ENCODE assay signal across 28 mouse cellular contexts in the genomic region with DNA sequence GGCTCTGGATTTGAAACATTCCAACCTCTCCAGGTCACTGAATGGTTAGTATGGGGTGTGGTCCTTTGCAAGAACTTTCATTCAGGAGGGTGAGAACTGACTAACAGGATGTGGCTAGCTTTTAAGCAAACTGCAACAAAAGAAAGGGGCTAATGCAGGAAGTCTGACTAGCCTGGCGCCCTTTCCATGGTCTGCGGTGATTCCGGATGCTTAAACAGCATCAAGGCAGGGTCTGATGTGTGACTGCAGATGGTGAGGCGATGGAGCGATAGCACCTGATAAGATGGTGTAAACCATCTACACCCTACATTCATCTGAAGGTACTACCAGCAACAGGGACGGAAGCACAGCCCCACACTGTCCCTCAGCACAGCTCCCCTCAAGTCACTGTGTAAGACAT. TPM values are rescaled to one million over a fixed set of nuclear protein-coding genes. Genes with fewer than 3 reads are reported as not detected.
DNase-seq lines count a peak whose midpoint lies in the region; ATAC-seq and TF ChIP-seq lines count a peak whose summit lies in the region.
"Had no signal": no experiment of that assay in that cellular context is flagged by ENCODE, and none has a peak within 500 bp of the region (broad histone marks: within the 10 kb centered on the region; RNA-seq: fewer than 3 reads in every experiment).

No protein-coding gene starts in this region.

- H3K27ac ChIP-seq in ES-E14 (ENCODE audit: insufficient read depth, low read depth, low read length, poor library complexity, severe bottlenecking): peak overlapping the region; percentile 64; the same call in 1 of the 2 replicates
- no peak overlapping the region for H3K27ac ChIP-seq in intestine, embryonic 16.5 days (ENCODE audit: low read length)
- H3K27ac ChIP-seq: forebrain, embryonic 13.5 days; hindbrain, embryonic 12.5 days; intestine, embryonic 15.5 days; kidney, embryonic 15.5 days; layer of hippocampus, adult 2 months had no signal

- H3K9ac ChIP-seq in ES-E14 (ENCODE audit: insufficient read depth, low read depth, low read length, poor library complexity, severe bottlenecking): peak overlapping the region; percentile 19; the same call in 1 of the 2 replicates
- no peak overlapping the region for H3K9ac ChIP-seq in intestine, embryonic 16.5 days (ENCODE audit: low read depth, low read length)
- H3K9ac ChIP-seq: forebrain, embryonic 13.5 days; heart, embryonic 12.5 days; hindbrain, embryonic 12.5 days; intestine, embryonic 15.5 days; kidney, embryonic 15.5 days had no signal

- no peaks in the 10 kb centered on the region for H3K9me3 ChIP-seq in ES-E14 (ENCODE audit: control insufficient read depth, insufficient read depth, low read depth, low read length)
- no peaks in the 10 kb centered on the region for H3K9me3 ChIP-seq in intestine, embryonic 16.5 days (ENCODE audit: control insufficient read depth, low read length)
- H3K9me3 ChIP-seq: forebrain, embryonic 13.5 days; heart, embryonic 12.5 days; intestine, embryonic 15.5 days; kidney, embryonic 15.5 days had no signal

- H3K27me3 ChIP-seq in C2C12 (ENCODE audit: control insufficient read depth, insufficient read depth, insufficient read length): no peaks in the 10 kb centered on the region
- no peaks in the 10 kb centered on the region for H3K27me3 ChIP-seq in intestine, embryonic 16.5 days (replicated peaks; ENCODE audit: control insufficient read depth, insufficient read depth, low read length)
- H3K27me3 ChIP-seq: intestine, embryonic 15.5 days; kidney, embryonic 15.5 days had no signal

- in situ Hi-C loops in ES-E14 (cut with MboI; ENCODE audit: low sequenced_read_pairs in 2 of 2, unreplicated experiment in 2 of 2): no loop called here

- peak; percentile 84 for ATAC-seq in inflammation-experienced regulatory T-cells, adult 6 months
- ATAC-seq in intestine, embryonic 16.5 days: no peak
- ATAC-seq: forebrain, embryonic 13.5 days; intestine, embryonic 15.5 days; lung, postnatal 0 days had no signal

- no peaks in the 10 kb centered on the region for H3K79me2 ChIP-seq in C2C12 (ENCODE audit: control insufficient read depth, insufficient read depth)

- H3K4me1 ChIP-seq in ES-E14 (ENCODE audit: control insufficient read depth in 2 of 2, insufficient read depth in 2 of 2, low read length in 2 of 2, poor library complexity in 1 of 2): peaks cover 4 to 27% of the 10 kb centered on the region in 2 experiments
- H3K4me1 ChIP-seq in intestine, embryonic 16.5 days (ENCODE audit: control insufficient read depth, insufficient read depth, low read length): no peaks in the 10 kb centered on the region
- H3K4me1 ChIP-seq: heart, embryonic 12.5 days; intestine, embryonic 15.5 days had no signal

- no peak overlapping the region for H3K4me2 ChIP-seq in intestine, embryonic 16.5 days (ENCODE audit: low read depth, low read length)
- H3K4me2 ChIP-seq: forebrain, embryonic 13.5 days; heart, embryonic 12.5 days; hindbrain, embryonic 12.5 days; intestine, embryonic 15.5 days; kidney, embryonic 15.5 days had no signal

- no peak for TF ChIP-seq CTCF in C2C12 (IDR thresholded peaks at IDR 0.05; ENCODE audit: control insufficient read depth, insufficient read depth, insufficient read length)

- 83% methylated on average over 6 of the region's 6 CpGs for WGBS in intestine, embryonic 16.5 days

- H3K4me3 ChIP-seq in C2C12 (ENCODE audit: insufficient read depth, poor library complexity, severe bottlenecking) (no peak overlapping the region), ES-E14 (ENCODE audit: insufficient read depth in 1 of 2, low read depth in 1 of 2, low read length in 2 of 2, poor library complexity in 1 of 2, severe bottlenecking in 1 of 2) (no peak overlapping the region; a peak in 1 of 4 replicates)
- no peak overlapping the region for H3K4me3 ChIP-seq in intestine, embryonic 16.5 days (ENCODE audit: low read length)
- H3K4me3 ChIP-seq: erythroblast, embryonic 14.5 days; forebrain, embryonic 13.5 days; heart, embryonic 12.5 days; hindbrain, embryonic 12.5 days; intestine, embryonic 15.5 days; kidney, embryonic 15.5 days; layer of hippocampus, adult 2 months; myocyte had no signal

- no peaks in the 10 kb centered on the region for H3K36me3 ChIP-seq in C2C12 (ENCODE audit: control insufficient read depth, insufficient read depth)
- H3K36me3 ChIP-seq in ES-E14 (ENCODE audit: control insufficient read depth, insufficient read depth, low read length, poor library complexity, severe bottlenecking): no peaks in the 10 kb centered on the region
- no peaks in the 10 kb centered on the region for H3K36me3 ChIP-seq in intestine, embryonic 16.5 days (ENCODE audit: control insufficient read depth, insufficient read depth, low read length)
- H3K36me3 ChIP-seq: heart, embryonic 12.5 days; hindbrain, embryonic 12.5 days; intestine, embryonic 15.5 days; kidney, embryonic 15.5 days had no signal

- no peaks in the 10 kb centered on the region for H3K79me3 ChIP-seq in C2C12 (ENCODE audit: low read depth)

- DNase-seq in 3134 (ENCODE audit: extremely low read depth, insufficient read length, low spot score) (peak; percentile 58), ES-E14 (ENCODE audit: low read depth, low spot score) (no peak)
- DNase-seq in layer of hippocampus, postnatal 14 days (ENCODE audit: low spot score in 2 of 2): no peak
- DNase-seq in neural tube, embryonic 10.5 days (ENCODE audit: extremely low spot score, low spot score): no peak
- no peak for DNase-seq in kidney, postnatal 10 days
- DNase-seq: adrenal gland, adult 2 months; cerebellum, adult 2 months; heart, adult 11 months; heart, postnatal 14 days; left cerebral cortex, postnatal 4 days; liver; midbrain, embryonic 14.5 days had no signal

- H3ac ChIP-seq in C2C12 (ENCODE audit: control insufficient read depth, insufficient read length, low read depth): no peak overlapping the region

TF ChIP-seq in C2C12, 6 proteins besides CTCF, POLR2A, EP300 and RAD21:
- TF ChIP-seq MAX (IDR thresholded peaks at IDR 0.05) (peak; percentile 75), USF1 (IDR thresholded peaks at IDR 0.05; ENCODE audit: low read depth) (no peak)

TF ChIP-seq in ES-E14, 5 proteins besides CTCF, POLR2A, EP300 and RAD21:
- TF ChIP-seq HCFC1 (IDR thresholded peaks at IDR 0.05; ENCODE audit: borderline replicate concordance, insufficient read depth, low read length): no peak
- TF ChIP-seq ZC3H11A (IDR thresholded peaks at IDR 0.05; ENCODE audit: borderline replicate concordance, low read depth, low read length): no peak
- no peak for TF ChIP-seq CHD2 (IDR thresholded peaks at IDR 0.05; ENCODE audit: low read depth, low read length)
- TF ChIP-seq MAFK (IDR thresholded peaks at IDR 0.05; ENCODE audit: insufficient read depth, low read depth, low read length): no peak
- no peak for TF ChIP-seq ZNF384 (IDR thresholded peaks at IDR 0.05; ENCODE audit: low read depth, low read length)
TF ChIP-seq in ES-E14: peak in this region for 0.

RNA-seq across cellular contexts. Expression of gene Gsx1, which starts 29.2 kb away (rescaled TPM):
- polyA plus RNA-seq in C2C12 (2012; fragmentation: generic; extraction: Trizol): not detected
- 0.26 TPM in 1 of 2 replicates, not detected in the other for total RNA-seq in ES-E14 (2012; rRNA removed)
- polyA plus RNA-seq in inflammation-experienced regulatory T-cells, adult 6 months (2017; shearing (Covaris generic)): not detected
- under 1 TPM; 0.72 to 0.97 TPM for total RNA-seq in layer of hippocampus, postnatal 14 days (2021)
- not detected in 2 replicates for polyA plus RNA-seq in intestine, embryonic 16.5 days (2015; fragmentation: Nextera tagmentation; extraction: Ambion mirVana)
- total RNA-seq: adrenal gland, adult 2 months; common myeloid progenitor, adult 5-6 weeks; gastrocnemius, adult 8-10 months; heart, postnatal 14 days; megakaryocyte progenitor cell, adult 5-6 weeks had no signal
- polyA plus RNA-seq: adrenal gland, adult 2 months; erythroblast, embryonic 14.5 days; heart, embryonic 12.5 days; intestine, embryonic 15.5 days; kidney, embryonic 15.5 days; liver, embryonic 16.5 days; lung, postnatal 0 days; myocyte had no signal
